Mouse (Mus musculus): ENCODE results near the gene Alyref.
"Not testable (repeated sequence)": the region's sequence is repeated elsewhere in the genome, so short reads cannot be mapped to it uniquely, and the experiment has no call there.

The Alyref gene

DNA sequence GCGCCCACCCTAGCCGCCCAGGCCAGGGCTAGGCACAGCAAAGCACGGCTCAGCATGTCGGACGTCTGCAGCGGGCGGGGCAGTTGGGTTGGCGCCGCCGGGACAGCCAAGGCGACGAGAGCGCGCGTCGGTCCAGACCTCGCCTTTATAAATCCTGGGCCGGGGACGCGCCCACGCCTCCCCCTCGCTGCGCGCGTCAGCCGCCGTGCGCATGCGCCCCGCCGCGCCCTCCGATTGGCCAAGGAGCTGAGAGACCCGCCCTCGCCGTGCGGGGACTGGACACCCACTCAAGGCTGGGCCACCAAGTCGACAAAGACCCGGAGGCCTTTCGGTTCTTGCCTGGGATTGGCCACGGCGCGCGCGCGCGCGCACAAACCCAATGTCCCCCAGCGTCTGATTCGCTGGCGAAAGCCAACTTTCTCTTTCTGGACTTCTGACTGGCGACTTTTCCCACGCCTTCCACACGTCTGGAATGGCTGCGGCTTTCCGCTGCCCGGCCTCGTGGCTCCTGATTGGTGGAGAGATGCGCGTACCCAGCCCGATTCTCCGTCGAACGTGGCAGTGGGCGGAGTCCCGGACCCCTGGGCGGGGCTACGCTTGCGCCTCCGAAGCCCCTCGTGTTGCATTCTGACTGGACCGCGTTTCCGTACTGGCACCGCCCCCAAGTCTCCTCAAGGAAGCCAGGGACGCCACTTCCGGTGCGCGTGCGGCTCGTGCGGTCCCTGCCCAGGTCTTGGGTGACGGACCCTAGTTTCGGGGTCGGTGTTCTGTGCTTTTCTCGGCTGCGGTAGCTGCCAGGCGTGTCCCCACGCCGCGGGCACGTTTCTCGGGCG, 25.2 kb downstream of the Alyref start, which contains the start of gene P4hb:
P4hb (minus strand) TSS at position 502 of the 833 bp plus-strand sequence.
- DNase-seq: peak; percentile 99

DNA sequence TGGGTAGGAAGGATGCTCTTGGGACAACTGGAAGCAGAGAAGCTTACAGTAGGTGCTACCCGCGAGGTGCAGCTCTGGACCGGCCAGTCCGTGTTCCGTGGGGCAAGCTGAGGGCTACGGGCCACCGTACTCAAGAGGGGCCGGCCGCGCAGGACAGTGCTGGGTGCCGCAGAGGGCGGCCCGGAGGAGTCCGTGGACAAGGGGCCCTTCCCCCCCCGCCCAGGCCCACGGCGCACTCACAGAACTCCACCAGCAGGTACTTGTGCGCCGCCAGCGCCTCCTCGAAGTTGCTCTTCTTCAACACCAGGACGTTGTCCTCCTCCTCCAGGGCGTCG, 25.8 kb downstream of the Alyref start:
- no peak for DNase-seq

DNA sequence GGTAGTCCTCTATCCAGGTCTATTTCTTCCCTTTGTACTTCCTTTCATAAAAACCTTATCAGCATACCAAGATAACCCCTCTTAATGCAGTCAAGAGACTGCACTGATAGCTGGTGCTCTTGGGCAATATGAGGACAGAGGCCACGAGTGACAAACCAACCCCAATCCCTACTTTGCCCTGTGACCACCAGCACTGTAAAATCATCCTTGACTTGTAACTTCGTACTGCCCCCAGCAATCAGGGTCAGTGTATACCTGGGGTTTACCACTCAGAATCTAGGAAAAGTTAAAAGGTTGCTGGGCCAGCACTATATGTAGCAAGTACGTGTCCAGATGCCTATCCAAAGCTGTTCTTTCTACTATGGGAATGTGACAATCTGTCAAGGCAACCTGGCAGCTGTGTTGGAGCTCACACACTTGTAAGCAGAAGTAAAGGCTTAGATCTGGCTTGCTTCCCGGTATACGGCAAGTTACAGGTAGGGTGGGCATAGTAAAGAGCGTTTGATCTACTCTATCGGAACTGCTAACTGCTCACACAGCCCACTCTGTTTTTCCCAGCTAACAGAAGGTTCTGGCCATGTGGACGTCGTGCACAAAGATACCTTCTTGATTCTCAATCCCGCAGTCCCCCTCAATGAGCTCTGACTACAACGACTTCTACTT, 26.3 kb downstream of the Alyref start:
- no peak for DNase-seq

DNA sequence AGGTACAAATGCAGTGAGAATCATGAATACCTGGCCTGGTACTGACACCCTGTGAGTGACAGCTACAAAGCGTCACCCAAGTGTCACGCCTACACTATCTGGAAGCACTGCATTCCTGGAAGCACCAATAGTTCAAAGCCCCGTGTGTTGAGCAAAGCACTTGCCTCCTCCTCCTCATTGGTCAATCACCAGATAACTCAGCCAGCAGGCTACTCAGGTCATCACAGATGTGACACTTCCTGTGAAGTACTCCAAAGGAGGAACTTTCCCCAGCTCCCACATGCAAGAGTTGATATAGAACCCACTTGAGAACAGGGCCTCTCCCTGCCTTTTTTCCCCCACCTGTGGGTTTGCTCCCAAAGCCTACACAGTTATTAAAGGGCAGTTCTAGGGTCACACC, 27.0 kb downstream of the Alyref start:
- DNase-seq: no peak

DNA sequence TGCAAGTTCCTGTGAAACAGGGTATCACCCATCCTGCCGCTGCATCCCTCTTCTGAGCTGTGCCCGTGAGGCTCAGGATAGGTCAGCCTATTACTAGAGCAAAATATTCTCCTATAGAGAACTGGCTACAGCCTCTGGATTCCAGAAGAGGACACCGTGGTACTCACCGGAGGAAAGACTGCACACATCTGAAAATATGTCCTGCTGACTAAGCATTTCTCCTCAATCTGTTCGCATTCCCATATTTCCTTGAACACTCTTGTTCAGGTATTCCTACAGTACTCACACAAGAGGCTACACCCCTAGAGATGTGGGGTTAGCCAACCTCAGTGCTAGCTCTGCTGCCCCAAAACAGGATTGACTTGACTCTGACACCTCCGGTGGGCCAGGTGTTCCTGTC, 29.8 kb downstream of the Alyref start:
- no peak for DNase-seq

DNA sequence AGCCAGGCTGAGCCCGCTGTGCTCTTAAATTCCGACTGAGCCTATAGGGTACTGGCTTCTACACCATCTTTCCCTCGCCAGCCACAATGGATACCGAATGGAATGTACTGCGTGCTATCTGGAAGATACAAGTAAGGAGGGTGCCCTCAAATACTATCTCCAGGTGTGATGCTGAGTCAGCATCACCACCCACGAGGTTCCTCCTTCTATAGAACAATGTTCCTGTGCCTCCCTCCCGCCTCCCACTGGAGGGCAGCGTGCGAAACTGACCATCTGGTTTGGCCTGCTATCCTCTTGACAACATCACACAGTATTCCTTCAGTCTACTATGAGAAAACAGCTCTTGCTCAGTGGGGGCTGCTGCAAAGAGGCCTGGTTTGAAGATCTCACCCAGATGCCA, 33.1 kb downstream of the Alyref start:
- DNase-seq: no peak

DNA sequence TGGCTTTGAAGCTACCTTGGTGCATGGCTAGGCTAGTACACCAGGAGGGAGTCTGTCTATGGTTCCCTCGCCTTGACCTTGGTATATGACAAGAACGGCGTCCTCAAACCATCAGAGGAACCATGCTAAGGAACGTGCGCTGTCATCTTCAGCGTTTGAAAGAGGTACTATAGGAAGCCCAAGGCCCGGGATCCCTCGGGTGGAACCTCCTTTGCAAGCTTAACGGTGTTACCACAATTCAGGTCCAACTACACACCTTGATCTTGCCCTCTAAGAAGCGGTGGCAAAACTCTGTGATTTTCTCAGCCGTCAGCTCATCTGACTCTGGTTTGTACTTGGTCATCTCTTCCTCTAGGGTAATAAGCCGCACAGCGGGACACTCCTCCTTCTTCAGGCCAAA, 35.2 kb downstream of the Alyref start:
- no peak for DNase-seq

DNA sequence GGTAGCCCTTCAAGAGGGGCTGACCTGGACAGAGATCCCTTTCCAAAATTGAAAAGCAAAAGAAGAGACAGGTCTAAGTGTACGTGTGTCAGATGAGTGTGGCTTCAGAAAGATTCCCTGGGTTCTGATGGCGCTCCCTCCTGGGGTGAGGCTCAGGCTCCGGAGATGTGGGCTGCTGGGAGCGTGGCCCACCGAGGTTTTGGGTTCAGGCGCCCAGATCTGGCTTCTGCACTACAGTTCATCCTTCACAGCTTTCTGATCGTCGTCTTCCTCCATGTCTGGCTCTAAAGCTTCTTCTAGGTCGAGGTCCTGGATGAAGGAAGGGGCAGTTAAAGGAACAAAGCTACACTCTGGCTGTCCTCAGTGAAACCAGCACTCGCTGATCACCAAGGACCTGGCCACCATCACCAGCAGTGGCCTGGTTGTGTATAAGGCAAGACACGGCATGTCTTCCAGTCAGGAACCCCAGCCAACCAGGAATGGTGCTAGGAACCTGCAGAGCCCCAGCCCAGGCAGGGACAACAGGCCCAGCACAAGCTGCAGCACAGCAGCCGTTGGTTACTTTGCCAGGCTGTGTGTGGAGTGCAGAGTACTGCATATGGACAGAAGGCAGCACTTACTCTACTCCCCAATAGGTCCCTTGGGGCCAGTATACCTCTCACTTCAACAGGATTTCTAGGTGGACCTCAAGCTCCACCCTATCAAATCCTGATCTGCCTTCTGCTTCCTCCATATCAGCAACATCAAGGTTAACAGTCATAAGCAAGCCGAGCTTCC, 37.0 kb downstream of the Alyref start:
- no peak for DNase-seq

DNA sequence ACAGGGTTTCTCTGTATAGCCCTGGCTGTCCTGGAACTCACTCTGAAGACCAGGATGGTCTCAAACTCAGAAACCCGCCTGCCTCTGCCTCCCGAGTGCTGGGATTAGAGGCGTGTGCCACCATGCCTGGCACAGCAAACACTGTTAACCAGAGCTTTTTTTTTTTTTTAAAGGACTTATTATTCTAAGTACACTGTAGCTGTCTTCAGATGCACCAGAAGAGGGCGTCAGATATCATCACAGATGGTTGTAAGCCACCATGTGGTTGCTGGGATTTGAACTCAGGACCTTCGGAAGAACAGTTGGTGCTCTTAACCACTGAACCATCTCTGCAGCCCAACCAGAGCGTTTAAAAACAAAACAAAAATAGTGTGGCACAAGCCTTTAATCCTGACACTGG, 39.3 kb downstream of the Alyref start:
- DNase-seq: not testable (repeated sequence)

DNA sequence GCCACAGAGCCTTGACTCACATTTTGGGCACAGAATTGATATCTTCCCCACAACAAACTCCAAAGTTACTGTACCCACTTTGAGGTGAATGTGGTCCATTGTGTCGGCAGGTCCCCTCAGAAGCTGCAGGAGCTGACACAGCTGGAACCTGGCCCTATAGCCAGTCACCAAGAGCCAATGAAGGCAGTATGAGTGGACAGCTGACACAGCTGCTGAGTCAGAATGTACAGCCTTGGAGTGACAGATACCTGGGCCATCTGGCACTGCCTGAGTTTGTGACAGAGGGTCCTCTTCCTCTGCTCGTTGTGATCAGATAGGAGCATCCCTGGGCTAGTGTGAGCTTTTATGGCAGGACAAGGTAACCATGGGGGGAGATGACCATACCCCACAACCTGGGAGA, 42.9 kb downstream of the Alyref start:
- DNase-seq: no peak

DNA sequence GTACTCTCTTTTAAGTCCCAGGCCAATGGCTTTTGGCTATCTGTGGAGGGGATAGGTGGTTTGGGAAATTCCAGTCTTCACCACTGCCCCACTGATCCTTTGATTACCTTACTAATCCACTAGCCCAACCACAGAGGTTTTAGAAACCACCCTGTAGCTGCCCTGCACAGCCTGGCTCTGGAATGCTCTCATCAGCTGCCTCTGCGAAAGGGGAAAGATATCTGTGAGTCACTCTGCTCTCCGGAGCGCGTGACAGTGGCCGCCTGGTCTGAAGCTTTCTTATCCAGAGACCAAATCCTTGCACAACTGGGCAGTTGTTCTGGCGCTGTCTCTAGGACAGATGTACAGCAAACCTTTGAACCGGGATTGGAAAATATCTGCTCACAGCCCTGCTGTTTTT, 43.3 kb downstream of the Alyref start:
- DNase-seq: no peak

DNA sequence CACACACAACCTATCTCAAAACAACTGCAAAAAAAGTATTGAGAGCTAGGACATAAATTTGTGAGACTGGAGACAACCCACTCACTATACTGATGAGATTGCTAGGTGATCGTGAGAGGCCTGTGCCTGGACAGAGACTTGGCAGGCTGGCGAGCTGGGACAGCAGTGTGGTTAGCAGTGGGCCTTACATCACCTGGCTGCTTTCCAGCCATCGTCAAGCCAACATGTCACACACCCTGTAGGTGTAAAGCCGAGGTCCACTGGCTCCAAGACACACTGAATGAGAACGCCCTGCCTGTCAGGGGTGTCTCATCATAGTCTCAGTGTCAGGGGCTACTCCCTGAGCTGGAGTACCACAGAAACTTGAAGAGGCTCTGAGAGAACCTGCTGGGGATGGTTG, 45.4 kb downstream of the Alyref start:
- no peak for DNase-seq

DNA sequence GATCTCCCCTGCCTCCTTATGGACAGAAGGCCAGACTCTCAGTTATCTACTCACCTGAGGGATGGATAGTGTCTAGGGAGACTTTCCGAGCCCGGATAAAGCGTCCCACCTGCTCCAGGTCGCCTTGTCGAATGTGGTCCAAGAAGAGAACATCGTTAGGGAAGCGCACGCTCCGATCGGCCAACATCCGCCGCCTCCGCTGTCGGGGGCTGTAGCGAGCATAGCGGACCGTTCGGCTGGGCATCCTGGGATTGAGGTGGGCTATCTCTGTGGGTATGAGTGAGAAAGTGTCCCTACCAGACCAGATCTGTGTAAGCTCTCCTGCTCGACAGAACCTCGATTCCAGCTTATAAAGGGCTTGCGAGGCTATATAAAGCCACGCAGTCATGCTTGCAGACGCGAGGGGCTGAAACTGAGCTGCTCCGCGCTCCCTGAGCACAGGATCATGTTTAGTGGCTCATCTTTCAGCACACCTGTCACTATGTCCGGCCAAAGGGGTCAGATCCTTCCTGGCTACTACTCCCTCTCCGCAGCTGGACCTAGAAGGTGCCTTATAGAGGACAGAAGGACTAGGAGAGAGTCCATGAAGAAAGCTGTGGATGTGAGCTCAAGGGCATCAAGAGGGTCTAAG, 47.2 kb downstream of the Alyref start, which contains the start of gene Ppp1r27:
Ppp1r27 (minus strand) TSS at position 323 of the 631 bp plus-strand sequence.
- DNase-seq: no peak

DNA sequence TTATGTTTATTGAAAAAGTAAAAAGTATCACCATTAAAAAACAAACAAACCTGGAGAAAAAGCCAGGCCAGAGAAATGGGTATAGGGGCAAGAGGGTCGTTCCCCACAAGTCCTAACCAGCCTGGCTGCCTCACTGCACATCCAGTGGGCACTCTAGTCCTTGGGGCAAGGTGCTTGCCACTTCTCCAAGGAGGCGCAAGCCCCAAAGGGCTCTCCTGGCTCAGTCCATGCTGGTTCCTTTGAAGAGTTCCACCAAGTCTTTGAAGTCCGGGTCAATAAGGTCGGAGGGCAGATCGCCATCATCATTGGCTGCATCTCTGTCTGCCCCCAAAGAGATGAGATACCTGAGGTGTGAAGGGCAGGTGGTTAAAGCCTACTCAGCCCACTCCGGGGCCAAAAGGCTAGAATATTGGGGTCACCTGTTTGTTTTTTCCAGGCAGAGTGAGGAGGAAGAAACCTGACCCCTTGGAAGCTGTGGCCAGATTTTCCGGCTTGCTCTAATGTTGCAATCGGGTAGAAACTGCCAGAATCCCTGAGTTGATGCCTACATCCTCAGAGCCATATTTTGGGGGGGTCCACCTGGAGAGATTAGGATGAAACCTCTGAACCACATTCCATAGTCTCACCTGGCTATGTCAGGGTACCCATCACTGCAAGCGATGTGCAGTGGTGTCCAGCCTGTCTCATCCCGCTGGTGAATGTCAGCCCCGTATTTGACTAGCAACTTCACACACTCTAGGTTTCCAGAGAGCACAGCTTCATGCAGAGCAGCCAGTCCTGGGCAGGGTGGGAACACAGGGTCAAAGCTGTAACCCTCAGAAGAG, 48.0 kb downstream of the Alyref start:
- DNase-seq: peak in 1 of 2 experiments; percentile 25

DNA sequence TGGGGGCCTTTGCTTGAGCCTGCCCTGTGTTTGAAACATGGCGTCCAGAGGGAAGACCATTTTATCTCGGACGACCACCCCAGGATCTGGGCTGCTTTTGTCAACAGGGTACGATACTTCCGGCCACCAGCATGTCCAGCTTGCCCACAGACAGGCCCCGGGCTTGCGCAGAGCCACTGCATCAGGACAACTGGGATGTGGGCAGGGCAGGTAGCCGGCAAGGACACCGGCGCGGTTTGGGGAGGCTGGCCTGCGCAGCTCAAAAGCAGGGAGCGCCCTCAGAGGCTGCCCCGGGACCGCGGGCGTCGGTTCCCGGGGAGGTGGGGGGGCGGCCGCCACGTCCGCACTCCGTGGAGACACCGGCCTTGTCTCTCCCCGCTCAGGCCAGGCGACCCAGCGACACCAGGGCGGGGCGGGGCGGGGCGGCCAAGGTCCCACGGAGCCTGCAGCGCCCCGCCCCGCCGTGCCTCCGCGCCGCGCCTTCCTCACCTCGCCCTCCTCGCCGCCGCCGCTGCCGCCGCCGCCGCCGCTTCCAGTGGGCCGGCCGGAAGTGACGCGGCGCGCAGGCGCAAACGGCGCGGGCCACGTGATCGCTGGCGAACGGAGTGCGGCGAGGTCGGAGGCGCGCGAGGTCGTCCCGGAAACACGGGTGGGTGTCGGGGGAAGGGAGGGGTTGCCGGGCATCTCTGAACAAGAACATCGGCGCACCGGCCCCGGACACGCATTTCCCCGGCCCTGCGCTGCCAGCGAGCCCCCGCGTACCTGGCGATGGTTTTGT, 48.8 kb downstream of the Alyref start, which contains the start of gene Mcrip1:
Mcrip1 (minus strand) TSS at position 560 of the 778 bp plus-strand sequence.
- DNase-seq: peak; percentile 89 to 91

DNA sequence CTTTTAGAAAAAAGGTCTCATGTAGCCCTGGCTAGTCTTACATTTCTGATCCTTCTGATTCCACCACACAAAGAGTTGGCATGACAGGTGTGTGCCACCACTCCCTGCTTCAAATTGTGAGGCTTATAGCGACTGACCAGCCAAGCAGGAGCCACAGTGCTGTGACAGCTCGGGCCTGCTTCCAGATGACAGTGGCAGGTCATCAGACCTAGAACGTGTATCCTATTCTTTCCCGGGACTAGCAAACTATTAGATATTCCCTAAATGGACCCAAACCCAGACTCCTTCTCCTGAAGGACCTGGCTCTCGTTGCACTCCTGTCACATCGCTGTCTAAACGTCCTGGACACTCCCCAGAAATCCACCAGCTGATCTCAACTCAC, 49.4 kb downstream of the Alyref start:
- DNase-seq: no peak

DNA sequence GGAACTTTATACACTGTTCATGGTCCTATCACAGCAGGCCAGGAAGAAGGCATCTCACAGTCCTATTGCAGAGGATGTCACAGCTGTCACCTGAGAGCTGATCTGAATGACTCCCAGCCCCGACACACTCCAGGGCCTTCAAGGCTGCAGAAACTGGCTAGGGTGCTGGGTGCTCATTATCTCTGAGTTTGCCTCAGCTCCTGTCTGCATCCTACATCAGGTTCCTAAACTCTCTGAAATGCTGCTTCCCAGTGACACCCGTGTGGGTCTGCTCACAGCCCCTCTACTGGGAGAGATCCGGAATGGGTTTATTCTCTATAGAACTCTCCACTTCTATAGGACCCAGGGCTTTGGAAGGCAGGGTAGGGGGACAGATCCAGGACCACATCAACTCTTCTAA, 50.0 kb downstream of the Alyref start:
- DNase-seq: no peak

DNA sequence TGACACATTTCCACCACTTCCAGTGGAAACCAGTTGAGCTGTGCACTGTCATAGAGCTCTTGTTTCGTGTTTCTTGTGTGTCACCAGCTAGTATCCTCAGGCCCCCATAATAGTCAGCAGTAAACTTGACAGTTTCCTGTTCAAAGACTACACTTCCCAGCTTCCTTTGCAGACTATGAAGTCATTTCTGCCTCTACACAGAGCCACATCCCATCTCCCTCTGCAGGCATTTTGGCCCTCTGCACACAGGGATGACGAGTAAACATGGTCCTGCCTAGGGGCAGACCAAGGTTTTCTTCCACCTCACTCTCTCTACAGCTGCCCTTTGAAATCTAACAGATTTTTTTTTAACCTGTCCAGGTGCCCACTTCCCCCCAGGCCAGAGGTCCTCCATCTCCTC, 50.7 kb downstream of the Alyref start:
- DNase-seq: no peak

DNA sequence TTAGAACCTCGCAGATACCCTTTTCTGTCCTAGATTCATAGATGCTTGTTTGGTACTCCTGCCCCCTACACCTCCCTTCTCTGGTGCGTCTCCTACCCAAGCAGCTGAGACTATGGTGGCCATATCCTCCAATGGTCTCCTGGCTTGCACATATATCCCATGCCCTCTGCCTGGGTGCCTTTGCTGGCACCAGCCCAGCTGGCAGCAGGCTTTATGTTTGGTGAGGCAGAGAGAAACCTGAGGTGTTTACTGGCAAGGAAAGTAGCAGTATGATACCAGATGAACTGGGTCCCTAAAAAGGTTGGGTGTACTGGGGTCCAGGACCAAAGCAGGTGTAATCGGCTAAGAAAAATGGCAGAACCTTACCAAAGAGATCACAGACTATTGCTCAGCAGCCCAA, 52.2 kb downstream of the Alyref start:
- DNase-seq: no peak

DNA sequence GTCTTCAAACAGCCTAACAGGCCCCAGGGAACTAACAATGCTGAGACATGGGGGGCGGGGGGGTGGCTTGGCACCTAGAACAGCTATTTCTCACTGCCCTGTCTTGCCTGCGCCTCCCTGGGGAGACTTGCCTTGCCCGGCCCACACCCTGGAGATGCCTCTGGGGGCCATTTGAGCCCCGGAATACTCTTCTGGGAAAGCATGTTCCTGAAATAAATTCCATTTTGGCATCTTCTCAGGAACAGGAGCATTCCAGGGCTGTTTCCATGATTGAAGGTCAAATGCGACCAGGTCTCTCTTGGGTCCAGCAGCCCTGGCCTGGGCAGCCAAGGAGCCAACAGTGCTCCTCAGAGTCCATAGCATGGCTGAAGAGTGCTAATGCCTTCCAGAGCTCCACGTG, 55.8 kb downstream of the Alyref start:
- no peak for DNase-seq

All from thymus, adult 18-20 months (tissue).